Mouse (Mus musculus) monocyte, adult 2 months (primary cell): Measurements from ENCODE around the gene Dnaja3.
"Not testable (repeated sequence)": the region's sequence is repeated elsewhere in the genome, so short reads cannot be mapped to it uniquely, and the experiment has no call there.

ENCODE experiments used
- DNase-seq, 2 experiments: peaks; one replicate each; pipeline ENCODE4 v3.0.0; 2022; ENCODE audit warnings: low spot score in 2 of 2, low read depth in 1 of 2

Dnaja3 gene

DNA sequence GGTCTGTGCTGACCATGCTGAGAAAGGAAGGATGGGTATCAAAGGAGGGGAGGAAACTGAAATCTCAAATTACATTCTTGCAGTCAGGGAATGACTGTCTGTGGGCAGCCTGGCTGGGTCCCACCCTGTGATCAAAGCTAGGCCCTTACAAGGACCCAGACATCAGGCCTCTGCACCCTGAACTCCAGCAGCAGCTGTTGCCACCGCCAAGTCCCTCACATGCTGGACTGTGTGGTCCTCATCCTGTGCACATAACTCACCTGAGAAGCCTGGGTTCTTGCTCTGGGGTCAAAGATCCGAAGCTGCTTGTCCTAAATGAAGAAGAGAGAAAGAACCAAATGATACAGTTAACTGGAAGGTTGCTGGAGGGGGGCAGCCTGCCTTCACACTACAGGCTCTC, 21.8 kb downstream of the Dnaja3 start:
- DNase-seq: no peak

DNA sequence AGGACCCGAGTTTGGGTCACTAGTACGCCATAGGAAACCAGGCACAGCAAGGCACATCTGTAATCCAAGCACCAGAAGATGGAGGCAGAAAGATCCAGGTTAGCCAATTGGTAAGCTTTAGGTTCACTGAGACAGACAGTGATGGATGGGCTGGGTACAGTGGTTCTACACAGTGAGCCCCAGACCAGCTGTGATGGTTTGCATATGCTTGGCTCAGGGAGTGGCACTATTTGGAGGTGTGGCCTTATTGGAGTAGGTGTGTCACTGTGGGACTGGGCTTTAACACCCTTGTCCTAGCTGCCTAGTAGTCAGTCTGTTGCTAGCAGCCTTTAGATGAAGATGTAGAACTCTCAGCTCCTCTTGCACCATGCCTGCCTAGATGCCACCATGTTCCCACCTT, 24.0 kb downstream of the Dnaja3 start:
- DNase-seq: no peak

DNA sequence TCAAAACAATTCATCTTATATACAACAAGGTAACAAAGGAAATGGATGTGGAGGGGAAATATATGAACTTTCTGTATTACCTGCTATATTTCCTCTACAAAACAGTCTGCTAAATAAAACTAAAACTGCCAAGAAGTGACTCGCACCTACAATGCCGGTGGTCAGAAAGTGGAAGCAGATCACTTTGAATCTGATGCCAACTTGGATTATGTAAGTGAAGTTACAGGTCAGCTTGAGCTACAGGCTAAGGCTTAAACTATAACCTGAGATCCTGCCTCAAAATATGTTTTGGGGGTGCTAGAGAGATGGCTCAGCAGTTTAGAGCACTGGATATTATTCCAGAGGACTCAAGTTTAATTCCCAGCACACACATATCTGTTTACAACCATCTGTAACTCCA, 25.9 kb downstream of the Dnaja3 start:
- no peak for DNase-seq

DNA sequence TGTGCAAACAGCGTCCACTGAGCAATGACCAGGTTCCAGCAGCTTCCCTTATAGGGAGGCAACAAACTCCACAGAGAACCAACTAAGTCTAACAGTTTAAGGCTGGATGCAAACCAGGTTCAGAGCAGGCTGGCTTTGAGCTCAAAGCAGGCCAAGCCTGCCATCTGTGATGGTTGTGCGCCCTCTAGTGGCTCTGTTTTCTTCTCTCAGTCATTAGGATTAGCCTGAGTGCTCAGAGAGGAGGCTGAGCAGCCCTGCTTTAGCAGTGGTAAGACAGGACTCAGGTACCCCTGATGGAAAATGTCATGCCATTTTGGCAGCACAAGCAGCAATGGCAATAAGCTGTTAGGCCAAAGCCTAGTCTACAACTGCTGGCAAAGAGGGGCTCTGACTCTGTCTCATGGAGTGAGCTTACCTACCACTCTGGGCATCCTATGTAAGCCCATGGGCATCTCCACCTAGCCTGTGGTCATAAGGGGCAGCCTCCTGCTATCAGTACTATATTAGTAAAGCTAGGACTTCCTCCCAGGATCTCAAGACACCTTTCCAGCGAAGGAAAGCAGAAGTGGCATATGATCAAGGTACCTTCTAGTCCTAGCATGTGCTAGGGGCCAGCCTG, 27.5 kb downstream of the Dnaja3 start:
- DNase-seq: peak; percentile 33 to 56

DNA sequence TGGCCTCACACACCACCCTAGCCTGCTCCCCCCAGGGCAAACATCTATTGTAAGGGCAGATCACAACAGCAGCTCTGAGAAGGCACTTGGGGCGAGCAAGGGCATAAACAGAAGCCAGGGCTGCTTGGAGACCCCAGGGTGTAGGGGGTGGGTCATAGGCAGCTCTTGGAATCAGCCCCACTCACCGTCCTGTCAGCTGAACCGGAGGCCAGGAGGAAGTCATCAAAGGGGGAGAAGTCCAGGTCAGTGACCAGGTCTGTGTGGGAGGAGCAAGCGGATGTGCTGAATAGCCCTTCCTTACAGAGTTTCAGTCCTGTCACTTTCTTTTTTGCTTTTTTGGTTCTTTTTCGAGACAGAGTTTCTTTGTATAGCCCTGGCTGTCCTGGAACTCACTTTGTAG, 30.5 kb downstream of the Dnaja3 start:
- DNase-seq: no peak

DNA sequence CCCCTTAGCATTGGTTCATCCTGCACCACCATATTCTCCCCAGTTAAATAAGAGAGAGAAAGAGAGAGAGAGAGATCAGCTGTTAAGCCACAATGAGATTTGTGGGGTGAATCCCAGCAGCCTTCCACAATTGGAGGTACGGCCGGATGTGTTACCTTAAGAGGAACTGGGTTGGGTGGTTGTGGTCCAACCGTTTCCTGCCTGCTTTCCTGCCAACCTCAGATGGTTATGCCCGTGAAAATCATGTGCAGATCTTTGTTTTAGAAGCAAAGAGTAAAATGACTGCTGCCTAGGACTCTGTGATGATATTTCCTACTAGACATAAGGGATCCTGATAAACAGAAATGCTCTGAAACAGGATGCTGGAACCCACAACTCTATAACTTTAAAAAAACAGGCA, 34.3 kb downstream of the Dnaja3 start:
- DNase-seq: peak in 1 of 2 experiments; percentile 22

DNA sequence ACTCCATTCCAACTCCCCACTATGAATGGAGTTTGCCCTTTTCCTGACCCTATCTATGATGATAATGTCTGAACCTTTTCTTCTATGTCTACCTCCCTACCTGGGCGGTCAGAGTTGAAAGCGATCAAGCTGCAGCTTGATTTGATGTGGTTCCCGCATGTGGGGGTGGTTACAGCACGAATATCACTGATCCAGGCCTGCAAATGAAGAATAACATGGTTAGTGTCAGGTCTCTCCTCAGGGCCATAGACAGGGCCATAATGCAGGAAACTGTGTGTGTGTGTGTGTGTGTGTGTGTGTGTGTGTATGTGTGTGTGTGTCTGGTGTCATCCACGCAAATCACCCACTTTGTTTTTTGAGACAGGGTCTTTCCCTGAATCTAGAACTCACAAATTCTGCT, 37.0 kb downstream of the Dnaja3 start:
- no peak for DNase-seq

DNA sequence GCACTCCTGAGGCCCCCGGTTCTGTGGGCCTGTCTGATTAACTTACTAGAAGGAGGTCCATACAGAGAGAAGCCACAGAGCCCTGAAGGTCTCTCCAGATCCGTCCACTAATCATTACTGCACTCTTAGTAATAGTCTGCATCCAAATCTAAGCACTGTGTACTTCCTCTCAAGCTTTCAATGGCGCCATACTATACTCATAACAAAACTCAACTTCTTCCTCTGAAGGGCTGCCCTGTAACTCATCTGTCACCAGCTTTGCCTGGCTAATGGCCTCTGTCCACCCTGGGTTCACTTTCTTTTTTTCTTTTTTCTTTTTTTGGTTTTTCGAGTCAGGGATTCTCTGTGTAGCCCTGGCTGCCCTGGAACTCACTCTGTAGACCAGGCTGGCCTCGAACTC, 38.3 kb downstream of the Dnaja3 start:
- no peak for DNase-seq

DNA sequence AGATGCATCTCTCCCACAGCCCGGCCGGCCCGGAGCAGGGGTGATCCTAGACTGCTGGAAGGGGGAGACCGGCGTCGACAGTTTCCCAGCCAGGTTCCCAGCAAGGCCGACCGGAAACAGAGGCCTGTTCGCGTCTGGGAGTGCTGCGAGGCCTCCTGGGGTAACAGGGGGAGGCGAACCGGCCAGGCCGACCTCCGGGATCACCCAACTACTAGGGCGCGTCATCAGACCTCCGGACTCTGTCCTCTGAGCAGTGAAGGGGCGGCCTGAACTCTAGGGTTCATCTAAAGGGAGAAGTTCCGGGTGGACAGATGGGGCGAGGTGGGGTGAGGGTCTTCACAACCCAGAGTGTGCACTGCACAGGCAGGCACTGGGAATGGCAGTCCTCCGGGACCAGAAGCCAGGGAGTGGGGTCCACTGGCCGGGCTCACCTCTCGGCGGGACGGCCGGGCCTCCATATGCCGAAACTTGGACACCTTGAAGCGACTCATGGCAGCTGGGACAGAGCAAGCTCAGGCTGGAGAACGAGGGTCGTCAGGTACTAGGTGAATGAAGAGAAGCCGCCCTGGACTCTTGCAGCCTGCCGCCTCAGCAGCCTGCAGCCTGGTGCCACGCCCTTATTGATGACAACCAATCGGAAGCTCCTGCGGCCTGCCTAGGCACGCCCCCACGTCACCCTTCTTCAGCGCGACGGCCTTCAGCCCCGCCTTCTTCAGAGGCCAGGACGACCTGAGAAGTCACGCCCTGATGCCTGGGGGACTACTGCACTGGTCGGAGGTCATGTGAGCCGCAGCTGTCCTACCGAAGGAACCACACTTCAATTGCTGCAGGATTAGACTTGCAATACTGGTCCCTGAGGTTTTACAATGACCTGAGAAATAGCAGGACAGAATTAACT, 39.6 kb downstream of the Dnaja3 start, which contains the start of gene Coro7:
Gene Coro7, minus strand, starts transcription at position 657 of the 898 bp plus-strand sequence.
- DNase-seq: peak; percentile 78

DNA sequence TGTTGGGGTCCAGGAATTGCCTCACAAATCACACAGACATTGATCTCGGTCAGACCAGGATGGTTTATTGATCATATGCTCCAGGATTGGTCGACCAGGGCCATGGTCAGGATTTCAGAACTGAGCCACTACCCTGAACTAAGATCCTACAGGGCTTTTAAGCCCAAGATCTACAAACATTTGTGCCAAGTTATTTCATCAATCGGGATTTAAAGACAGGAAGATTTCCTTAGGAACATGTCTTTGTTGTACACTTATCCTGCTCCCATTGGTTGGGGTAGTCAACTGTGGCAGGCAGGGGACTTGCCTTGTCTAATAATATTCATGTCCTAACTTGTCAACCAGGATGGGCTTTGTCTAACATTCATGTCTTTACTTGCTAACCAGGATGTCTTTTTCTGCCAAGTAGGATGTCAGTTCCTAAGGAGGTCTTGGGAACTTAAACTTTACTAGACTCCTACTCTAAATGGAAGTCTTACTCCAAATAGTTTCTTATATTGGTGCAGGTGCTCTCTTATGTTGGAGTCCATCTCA, 41.2 kb downstream of the Dnaja3 start:
- not testable (repeated sequence) for DNase-seq

DNA sequence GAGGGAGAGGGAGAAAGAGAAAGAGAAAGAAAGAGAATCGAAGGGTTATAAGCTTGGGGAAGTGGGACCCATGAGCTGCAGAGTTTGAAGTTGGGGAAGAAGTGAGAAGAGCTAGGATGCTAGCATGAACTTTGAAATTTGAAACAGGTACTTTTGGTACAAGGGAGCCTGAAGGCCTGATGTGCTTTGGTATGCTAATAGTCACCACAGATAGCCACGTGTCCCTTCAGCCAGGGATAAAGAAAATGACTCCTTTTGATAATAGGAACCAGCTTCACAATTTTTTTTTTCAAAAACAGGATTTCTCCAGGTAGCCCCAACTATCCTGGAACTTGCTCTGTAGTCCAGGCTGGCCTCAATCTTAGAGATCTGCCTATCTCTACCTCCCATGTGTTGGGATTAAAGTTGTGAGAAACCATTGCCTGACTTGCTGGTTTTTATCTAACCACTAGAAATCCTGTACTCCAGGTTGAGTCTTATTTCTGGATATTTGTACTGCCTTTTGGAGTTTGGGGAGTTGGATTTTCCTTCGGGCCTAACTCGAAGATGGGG, 42.9 kb downstream of the Dnaja3 start:
- DNase-seq: no peak

DNA sequence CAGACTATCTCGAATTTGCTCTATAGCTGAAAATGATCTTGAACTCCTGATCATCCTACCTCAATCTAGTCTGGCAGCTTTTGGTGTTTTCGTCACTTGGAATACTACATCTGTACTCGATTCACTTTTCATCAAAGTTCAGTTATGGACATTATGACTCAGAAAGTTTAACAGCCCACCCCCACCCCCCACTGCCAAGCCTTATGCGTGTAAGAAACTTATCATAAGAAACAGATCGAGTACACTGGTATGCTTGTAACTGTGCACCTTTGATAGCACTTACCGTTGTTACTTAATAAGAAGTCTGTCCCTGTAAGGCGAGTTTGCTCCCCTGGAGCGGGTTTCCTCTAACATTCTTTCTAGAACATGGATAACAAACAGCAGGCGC, 43.4 kb downstream of the Dnaja3 start:
- no peak for DNase-seq

DNA sequence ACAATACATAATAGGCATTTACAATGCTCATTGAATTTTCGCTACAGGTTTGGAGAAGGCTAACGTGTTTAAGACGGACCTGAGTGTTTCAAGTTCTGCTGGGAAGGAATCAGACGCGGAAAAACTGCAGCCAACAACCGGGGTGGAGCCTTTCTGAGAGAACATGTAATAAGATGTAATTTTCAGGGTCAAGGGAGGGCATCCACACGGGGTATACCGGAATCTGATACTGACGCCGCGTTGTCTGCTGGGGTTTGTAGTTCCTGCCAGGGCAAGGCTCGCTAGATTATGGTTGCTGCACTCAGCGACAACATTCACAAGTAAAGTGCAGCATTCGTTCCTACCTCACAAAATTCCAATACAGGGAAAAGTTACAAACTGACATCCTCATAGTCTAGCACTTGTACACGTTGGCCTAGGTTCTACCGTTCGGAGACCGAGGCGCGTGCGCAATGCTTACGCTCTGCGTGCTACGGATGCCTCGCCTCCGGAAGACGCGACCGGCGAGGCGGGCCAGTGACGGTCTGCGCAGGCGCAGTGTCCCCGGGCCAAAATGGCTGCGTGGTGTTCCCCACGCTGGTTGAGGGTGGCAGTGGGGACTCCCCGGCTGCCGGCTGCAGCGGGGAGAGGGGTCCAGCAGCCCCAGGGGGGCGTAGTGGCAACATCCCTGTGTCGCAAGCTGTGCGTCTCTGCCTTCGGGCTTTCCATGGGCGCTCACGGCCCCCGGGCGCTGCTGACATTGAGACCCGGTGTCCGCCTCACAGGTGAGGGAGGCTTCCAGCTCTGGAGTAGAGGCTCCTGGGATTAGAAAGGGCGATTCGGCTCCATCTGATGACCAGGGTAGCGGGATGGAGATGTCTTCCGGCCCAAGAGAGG, 44.0 kb downstream of the Dnaja3 start:
- DNase-seq: peak; percentile 78 to 92

DNA sequence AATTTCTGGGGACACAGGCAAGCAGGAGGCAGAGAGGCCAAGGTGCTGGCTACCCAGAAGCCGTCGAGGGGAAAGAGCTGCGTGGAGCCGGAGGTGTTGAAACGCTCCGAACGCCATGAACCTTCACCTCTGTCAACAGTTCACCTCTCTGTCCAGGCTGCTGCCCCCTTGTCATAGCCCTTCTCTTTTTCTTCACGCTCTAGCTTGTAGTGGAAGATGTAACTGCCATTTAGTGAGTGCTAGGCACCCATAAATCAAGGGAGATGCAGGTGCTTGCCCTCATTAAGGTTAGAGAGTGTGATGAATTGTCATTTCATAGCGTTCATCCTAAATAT, 44.6 kb downstream of the Dnaja3 start:
- no peak for DNase-seq

DNA sequence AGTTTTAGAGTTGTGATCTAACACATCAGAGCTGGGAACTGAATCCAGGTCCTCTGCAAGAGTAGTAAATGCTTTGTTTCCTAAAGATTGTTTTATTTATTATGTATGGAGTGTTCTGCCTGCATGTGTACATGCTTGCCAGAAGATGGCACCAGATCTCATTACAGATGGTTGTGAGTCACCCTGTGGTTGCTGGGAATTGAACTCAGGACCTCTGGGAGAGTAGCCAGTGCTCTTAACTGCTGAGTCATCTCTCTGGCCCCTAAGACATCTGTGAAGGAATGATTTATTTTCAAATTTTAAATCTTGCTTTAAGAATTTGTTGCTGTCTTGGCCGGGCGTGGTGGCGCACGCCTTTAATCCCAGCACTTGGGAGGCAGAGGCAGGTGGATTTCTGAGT, 49.6 kb downstream of the Dnaja3 start:
- DNase-seq: not testable (repeated sequence)

DNA sequence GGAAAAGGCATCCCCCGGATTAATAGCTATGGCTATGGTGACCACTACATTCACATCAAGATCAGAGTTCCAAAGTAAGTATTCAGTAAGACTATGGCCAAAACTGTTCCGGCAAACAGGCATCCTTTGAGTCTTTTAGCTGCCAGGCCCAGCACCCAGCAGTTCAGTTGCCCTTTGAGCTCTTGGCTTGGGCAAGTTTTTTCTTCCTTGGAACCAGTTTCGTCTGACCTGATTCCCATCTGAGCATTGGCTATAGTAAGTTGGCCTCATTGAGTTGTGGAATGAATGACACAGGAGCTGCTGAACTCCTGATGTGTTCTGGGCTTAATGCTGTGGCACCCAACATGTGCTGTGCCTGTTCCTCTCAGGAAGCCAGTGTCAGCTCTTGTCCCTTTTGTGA, 61.4 kb downstream of the Dnaja3 start:
- DNase-seq: no peak

DNA sequence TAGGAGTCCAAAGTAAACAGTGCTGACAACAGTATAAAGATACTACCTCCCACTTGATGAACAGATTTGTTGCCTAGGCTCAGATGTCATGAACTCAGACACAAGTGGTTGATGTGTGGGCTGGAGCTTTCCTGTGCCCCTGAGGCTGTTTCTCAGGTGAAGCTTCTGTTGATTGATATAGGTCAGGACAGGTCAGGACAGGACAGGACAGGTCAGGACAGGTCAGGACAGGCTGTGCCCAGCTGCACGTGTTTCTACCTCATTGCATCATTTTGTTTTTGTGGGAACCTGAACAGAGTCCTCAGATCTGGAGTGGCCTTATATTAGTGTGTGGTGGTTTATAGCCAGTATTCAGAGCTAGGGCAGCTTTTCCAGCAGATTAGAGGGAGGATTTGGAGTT, 62.9 kb downstream of the Dnaja3 start:
- DNase-seq: no peak

DNA sequence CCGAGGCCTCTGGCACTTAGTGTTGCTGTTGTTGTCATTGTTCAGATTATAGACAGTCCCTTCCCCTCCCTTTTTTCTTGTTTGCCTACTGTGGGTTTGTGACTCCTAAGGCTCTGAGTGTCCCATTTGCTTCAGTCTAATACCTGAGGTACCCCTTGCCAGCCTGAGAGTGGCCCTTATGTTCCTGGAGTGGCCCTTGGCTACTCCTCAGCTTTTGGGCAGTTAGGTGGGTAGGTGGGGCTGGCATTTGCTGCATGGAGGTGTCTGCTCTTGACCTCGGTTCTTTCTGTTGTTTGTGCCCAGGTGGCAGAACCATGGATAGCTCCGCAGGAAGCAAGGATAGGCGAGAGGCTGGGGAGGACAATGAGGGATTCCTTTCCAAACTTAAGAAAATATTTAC, 65.8 kb downstream of the Dnaja3 start:
- no peak for DNase-seq

DNA sequence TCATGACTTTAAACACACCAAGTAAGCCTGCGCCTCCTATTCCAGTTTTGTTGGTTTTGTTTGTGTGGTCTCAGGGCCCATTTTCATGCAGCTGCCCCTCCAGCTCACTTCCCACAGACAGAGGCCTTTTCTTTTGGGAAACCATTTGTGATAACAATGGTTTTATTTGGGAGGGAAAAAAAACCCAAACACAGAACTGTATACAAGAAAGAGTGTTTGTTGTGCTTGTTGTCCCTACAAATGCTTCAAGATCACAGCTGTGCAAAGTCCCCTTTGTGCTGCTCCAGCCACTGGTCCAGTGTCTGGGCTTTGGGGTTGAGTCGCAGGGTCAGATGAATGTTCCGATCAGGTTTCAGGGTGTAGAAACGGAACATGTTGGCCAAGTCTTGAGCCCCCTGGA, 71.4 kb downstream of the Dnaja3 start:
- DNase-seq: no peak

DNA sequence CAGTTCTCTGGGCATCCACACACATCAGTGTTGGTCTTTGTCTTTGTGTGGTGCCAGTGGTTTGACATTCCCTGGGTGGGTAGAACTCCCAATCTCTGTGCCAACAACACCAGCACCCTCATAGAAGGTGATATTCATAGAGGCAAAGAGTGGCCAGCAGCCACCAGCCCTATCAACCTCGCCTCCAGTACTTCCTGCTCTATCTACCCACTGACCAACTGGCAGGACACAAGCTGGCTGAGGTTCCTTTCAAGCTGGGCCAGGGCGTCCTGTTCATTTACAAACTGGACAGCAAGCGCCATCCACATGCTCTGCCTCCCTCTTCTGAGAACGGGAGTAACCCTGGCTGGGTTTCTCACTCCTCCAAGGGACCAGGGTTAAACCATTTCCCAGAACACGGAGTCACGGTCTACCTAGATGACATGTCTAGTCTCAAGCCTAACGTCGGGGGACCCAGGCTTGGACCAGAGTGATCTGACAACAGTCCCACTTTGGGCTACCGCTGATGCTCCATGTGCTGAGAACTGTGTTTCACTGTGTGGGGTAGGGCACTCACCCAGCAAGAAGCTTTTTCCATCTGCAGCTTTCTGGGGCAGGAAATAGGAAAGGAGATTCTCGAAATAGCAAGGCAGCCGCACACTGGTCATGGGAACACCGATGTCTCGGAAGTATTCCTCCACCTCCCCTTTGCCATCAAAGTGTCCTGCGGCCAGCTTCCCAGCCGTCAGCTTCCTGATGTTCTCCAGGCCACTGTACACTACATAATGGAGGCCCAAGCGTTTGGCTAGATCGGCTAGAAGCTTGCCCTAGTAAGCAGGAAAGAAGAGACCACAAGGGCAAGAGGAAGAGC, 74.3 kb downstream of the Dnaja3 start:
- no peak for DNase-seq
